Mouse (Mus musculus): Measurements from ENCODE around the gene Bik. TPM values are rescaled to one million over a fixed set of nuclear protein-coding genes. Genes with fewer than 3 reads are reported as not detected.

The Bik gene
- polyA plus RNA-seq, 1 experiment from 2014 or later: 31.2 TPM

DNA sequence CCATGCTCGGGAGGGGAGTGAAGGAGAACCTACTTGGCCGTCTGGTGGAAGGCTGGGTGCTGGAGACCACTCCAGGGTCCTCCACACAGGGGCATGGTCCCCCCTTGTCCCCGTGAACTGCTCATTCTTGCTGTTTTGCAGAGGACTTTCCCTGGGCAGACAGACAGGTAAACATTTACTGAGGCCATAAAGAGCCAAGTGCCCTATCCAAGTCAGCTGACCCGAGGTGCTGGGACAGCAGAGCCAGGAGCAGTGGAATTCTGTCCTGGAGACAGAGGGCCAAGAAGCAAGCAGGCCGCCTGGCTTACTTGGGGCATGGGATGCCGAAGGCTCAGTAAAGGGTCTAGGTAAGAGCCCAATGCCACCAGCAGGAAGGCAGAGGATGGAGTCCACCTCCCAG, 4.0 kb downstream of the Bik start:
- Histone ChIP-seq H3K9me3 (replicated peaks) (no peaks in the 10 kb centered on the region), H3K4me2 (no peak overlapping the region), H3K9ac (no peak overlapping the region), H3K4me3 (no peak overlapping the region), H3K4me1 (replicated peaks) (peaks cover 68% of the 10 kb centered on the region), H3K27me3 (replicated peaks) (no peaks in the 10 kb centered on the region), H3K27ac (ENCODE audit: poor library complexity, severe bottlenecking) (peak overlapping the region; percentile 54; the same call in 1 of the 2 replicates), H3K36me3 (peaks cover 27% of the 10 kb centered on the region)
- no peak for ATAC-seq (ENCODE audit: insufficient number of reproducible peaks, low FRiP score)
- 79% methylated on average over 6 of the region's 6 CpGs for WGBS

DNA sequence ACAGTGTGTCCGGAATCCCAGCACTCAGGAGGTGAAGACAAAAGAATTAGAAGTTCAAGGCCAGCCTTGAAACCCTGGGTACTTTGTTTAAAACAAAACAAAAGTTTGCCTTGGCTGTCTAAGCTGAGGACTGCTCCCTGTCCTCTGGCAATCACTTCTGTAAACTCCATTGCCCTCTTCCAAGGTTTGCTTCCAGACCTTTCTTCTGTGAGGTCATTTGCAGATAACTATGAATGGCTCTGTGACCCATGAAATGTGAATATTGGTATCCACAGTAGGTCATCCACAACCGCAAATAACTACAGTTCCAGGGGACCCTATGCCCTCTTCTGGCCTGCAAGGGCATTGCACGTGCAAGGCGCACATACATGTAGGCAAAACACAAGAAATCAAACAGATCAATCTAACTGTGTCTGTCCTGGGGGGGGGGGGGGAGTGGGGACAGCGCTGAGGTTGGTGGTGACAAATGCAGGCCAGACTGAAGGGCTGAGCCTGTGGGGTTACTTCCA, 5.4 kb downstream of the Bik start:
- Histone ChIP-seq H3K4me3 (no peak overlapping the region), H3K36me3 (peaks cover 31% of the 10 kb centered on the region), H3K4me2 (no peak overlapping the region), H3K27me3 (replicated peaks) (no peaks in the 10 kb centered on the region), H3K27ac (ENCODE audit: poor library complexity, severe bottlenecking) (no peak overlapping the region), H3K4me1 (replicated peaks) (peaks cover 70% of the 10 kb centered on the region), H3K9me3 (replicated peaks) (0 out of 2 replicates have a peak, but pooled peaks cover 2% of the 10 kb centered on the region), H3K9ac (no peak overlapping the region)
- no peak for ATAC-seq (ENCODE audit: insufficient number of reproducible peaks, low FRiP score)
- 84% methylated on average over 5 of the region's 5 CpGs for WGBS

DNA sequence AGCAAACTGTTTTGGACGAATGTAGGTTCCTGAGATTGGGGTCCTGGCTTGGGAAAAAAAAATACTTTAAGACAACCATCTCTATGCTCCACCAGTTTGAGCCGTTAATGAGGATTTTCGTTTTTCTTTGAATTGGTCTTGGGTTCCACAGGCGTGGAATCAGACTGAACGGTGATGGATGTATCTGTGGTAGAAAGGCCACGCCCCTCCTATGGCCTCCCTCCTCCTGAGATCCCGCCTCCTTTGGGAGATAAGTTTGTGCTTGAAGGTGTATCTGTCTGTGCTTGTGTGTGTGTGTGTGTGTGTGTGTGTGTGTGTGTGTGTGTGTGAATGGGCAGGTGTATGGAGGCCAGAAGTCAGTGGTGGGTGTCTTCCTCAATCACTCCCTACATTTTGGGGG, 5.9 kb downstream of the Bik start:
- ATAC-seq (ENCODE audit: insufficient number of reproducible peaks, low FRiP score): no peak
- Histone ChIP-seq H3K9ac (no peak overlapping the region), H3K9me3 (replicated peaks) (0 out of 2 replicates have a peak, but pooled peaks cover 2% of the 10 kb centered on the region), H3K27me3 (replicated peaks) (no peaks in the 10 kb centered on the region), H3K4me2 (no peak overlapping the region), H3K4me3 (no peak overlapping the region), H3K36me3 (peaks cover 31% of the 10 kb centered on the region), H3K4me1 (replicated peaks) (peaks cover 66% of the 10 kb centered on the region), H3K27ac (ENCODE audit: poor library complexity, severe bottlenecking) (no peak overlapping the region)
- WGBS: 72% methylated on average over 7 of the region's 7 CpGs

DNA sequence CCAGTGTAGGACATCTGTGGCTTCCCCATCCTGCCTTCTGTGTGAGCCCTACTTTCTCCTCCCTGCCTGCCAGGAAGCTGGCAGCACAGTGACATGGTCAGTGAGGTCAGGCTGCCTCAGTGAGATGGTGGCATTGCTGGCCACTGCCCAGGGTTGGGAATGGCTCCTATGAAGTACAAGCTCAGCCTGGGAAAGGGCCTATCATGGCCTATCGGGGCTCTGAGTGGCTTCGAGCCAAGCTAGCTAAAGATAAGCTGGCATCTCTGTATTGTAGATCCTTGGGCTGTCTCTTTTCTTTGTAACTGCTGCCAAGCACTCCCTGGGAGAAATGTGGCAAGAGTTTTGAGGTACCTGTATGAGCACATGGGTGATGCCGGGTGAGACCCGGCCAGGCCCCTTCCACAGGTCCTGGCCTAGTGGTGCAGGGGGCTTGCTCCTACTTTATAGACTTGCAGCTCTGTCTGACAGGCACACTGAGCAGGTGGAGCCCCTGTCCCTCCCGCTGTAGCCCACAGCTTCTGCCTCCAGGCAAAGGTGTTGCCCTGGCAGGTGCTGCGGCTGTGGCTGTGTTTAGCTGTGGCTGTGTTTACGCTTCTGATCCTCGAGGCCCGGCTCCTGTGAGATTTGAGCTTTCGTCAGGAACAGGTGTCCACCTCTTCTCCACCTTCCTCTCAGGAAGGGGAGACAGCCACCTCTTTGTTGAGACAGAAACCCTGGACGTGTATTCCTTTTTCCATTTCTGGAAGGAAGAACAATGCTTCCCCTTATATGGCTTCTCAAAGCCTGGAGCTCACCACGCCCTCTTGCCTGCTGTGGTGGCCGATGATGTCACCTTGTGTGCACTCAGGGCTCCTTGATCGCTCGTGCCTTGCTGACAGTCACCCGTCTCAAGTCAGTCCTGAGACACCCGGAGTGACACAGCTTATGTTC, 8.6 kb downstream of the Bik start:
- Histone ChIP-seq H3K4me3 (no peak overlapping the region), H3K9ac (peak overlapping the region; percentile 56; the same call in 1 of the 2 replicates), H3K27ac (ENCODE audit: poor library complexity, severe bottlenecking) (peak overlapping the region; percentile 92), H3K9me3 (replicated peaks) (0 out of 2 replicates have a peak, but pooled peaks cover 2% of the 10 kb centered on the region), H3K36me3 (peaks cover 35% of the 10 kb centered on the region), H3K4me2 (peak overlapping the region; percentile 14; the same call in 1 of the 2 replicates), H3K4me1 (replicated peaks) (peaks cover 54% of the 10 kb centered on the region), H3K27me3 (replicated peaks) (no peaks in the 10 kb centered on the region)
- 42% methylated on average over 17 of the region's 17 CpGs for WGBS
- peak; percentile 58; the same call in 1 of the 2 replicates for ATAC-seq (ENCODE audit: insufficient number of reproducible peaks, low FRiP score)

DNA sequence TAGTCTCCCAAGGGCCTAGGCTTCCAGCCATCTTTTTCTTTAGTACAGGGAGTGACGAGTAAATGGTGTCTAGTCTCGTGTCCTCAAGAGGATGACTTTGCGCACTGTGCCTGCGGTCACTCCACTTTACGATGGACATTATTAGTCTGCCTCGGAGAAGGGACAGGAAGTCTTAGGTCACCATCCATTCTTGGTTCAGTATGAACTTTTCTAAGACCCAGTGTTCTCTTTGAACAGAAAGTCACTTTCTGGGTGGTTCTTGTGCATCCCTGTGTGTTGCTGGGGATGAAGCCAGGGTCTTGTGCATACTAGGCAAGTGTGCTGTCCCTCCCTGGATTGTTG, 9.2 kb downstream of the Bik start:
- Histone ChIP-seq H3K4me1 (replicated peaks) (peaks cover 54% of the 10 kb centered on the region), H3K4me2 (peak overlapping the region; percentile 14; the same call in 1 of the 2 replicates), H3K9me3 (replicated peaks) (0 out of 2 replicates have a peak, but pooled peaks cover 2% of the 10 kb centered on the region), H3K4me3 (no peak overlapping the region), H3K27me3 (replicated peaks) (no peaks in the 10 kb centered on the region), H3K9ac (no peak overlapping the region; the same call in 1 of the 2 replicates), H3K36me3 (peaks cover 31% of the 10 kb centered on the region), H3K27ac (ENCODE audit: poor library complexity, severe bottlenecking) (peak overlapping the region; percentile 92)
- ATAC-seq (ENCODE audit: insufficient number of reproducible peaks, low FRiP score): no peak
- 75% methylated on average over 6 of the region's 6 CpGs for WGBS

DNA sequence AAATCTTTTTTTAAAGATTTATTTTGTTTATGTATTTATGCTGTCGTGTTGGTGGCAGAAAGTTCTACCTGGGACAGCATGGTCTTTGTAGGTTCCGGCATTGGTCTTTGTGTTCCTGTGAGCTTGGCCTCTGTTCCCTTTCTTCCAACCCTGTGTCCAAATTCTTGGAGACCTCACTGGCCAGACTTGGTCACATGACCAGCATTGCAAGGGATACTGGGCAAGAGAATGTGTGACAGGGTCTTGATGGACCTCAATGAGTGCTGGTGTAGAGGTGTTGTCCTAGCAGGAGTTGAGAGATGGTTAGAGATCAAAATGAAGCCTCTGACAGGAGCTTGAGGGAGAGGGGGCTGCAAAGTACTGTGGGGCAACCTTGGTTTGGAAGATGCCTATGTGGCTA, 12.2 kb downstream of the Bik start:
- H3K9me3 ChIP-seq (replicated peaks): 0 out of 2 replicates have a peak, but pooled peaks cover 2% of the 10 kb centered on the region
- no peak for ATAC-seq (ENCODE audit: insufficient number of reproducible peaks, low FRiP score)
- WGBS: 90% methylated on average over 2 of the region's 2 CpGs
- no peak overlapping the region for H3K27ac ChIP-seq (ENCODE audit: poor library complexity, severe bottlenecking)
- H3K4me2 ChIP-seq: no peak overlapping the region
- H3K4me1 ChIP-seq (replicated peaks): peaks cover 53% of the 10 kb centered on the region
- peaks cover 38% of the 10 kb centered on the region for H3K36me3 ChIP-seq
- no peaks in the 10 kb centered on the region for H3K27me3 ChIP-seq (replicated peaks)
- no peak overlapping the region for H3K4me3 ChIP-seq
- H3K9ac ChIP-seq: no peak overlapping the region

DNA sequence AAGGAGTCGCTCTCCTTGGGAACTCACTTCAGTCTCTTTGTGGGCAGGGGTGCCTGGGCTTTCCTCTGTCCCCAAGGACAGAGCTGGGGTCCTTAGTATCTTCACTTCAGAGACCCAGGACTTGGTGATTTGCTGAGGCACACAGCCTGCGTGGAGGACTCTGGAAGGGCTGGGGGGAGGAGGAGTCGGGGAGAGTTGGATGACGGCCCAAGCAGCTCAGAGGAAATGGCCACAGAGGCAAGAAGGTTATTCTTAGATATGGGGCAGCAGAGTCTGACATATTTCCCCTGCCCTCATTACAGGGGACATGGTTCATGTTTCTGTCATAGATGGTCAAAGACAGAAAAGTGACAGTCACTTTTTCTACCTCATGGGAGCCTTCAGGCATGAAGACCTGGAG, 13.2 kb downstream of the Bik start:
- ATAC-seq (ENCODE audit: insufficient number of reproducible peaks, low FRiP score): peak; percentile 51; the same call in 1 of the 2 replicates
- Histone ChIP-seq H3K27me3 (replicated peaks) (no peaks in the 10 kb centered on the region), H3K4me3 (no peak overlapping the region), H3K4me2 (peak overlapping the region; percentile 16), H3K9ac (no peak overlapping the region), H3K4me1 (replicated peaks) (peaks cover 46% of the 10 kb centered on the region), H3K9me3 (replicated peaks) (0 out of 2 replicates have a peak, but pooled peaks cover 2% of the 10 kb centered on the region), H3K36me3 (peaks cover 44% of the 10 kb centered on the region), H3K27ac (ENCODE audit: poor library complexity, severe bottlenecking) (peak overlapping the region; percentile 68)
- WGBS: 20% methylated on average over 4 of the region's 4 CpGs

DNA sequence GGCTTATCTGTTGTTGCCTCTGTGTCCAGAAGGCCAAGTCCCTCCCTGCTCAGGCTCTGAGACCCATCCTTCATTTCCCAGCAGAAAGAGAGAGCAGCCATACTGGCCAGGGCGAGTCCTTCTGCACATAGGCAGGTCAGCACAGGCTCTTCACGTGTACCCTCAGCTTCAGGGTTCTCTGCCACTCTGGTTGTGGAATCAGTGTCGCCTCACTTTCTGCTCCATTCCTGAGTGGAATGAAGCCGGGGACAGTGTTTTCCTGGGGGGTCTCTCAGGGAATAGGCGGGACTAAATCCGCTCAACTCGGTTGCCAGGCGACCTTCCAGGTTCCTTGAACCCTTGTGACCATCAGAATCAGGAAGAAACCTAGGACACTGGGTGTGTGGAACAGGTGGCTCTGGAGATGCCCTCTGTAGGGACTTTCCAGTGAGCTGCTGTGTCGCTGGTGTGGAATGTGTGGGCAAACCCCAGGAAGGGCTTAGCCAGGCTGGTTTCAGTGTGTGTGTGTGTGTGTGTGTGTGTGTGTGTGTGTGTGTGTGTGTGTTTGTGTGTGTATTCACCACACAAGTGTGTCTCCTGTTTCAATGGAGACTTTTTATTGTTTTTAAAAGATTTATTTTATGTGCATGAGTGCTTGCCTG, 15.1 kb downstream of the Bik start:
- no peaks in the 10 kb centered on the region for H3K9me3 ChIP-seq (replicated peaks)
- no peak overlapping the region for H3K9ac ChIP-seq
- H3K4me1 ChIP-seq (replicated peaks): peaks cover 29% of the 10 kb centered on the region
- peaks cover 59% of the 10 kb centered on the region for H3K36me3 ChIP-seq
- no peak overlapping the region for H3K4me2 ChIP-seq
- 73% methylated on average over 9 of the region's 9 CpGs for WGBS
- H3K27ac ChIP-seq (ENCODE audit: poor library complexity, severe bottlenecking): no peak overlapping the region; the same call in 1 of the 2 replicates
- H3K27me3 ChIP-seq (replicated peaks): no peaks in the 10 kb centered on the region
- ATAC-seq (ENCODE audit: insufficient number of reproducible peaks, low FRiP score): no peak
- no peak overlapping the region for H3K4me3 ChIP-seq

DNA sequence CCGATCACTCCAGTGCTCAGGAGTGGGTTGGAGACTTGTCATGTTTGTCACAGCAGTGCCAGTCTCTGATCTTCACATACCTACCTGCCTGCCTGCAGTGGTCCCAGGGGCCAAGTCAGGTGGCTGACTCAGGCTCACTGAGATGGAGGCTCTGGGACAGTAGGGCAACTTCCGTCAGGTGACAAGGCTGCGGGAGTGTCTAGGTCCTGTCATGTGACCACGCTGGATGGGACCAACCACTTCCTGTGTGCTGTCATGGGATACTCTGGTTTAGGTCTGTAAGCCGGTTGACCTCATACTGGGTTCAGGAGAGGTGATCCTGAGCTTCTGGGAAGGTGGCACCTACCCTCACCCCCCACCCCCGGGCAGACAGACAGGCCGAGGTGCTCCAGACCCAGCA, 19.4 kb downstream of the Bik start:
- Histone ChIP-seq H3K27me3 (replicated peaks) (no peaks in the 10 kb centered on the region), H3K36me3 (peaks cover 97% of the 10 kb centered on the region), H3K9ac (no peak overlapping the region), H3K4me3 (no peak overlapping the region), H3K27ac (ENCODE audit: poor library complexity, severe bottlenecking) (no peak overlapping the region), H3K9me3 (replicated peaks) (no peaks in the 10 kb centered on the region), H3K4me1 (replicated peaks) (peaks cover 6% of the 10 kb centered on the region), H3K4me2 (no peak overlapping the region)
- ATAC-seq (ENCODE audit: insufficient number of reproducible peaks, low FRiP score): no peak
- 95% methylated on average over 7 of the region's 7 CpGs for WGBS

DNA sequence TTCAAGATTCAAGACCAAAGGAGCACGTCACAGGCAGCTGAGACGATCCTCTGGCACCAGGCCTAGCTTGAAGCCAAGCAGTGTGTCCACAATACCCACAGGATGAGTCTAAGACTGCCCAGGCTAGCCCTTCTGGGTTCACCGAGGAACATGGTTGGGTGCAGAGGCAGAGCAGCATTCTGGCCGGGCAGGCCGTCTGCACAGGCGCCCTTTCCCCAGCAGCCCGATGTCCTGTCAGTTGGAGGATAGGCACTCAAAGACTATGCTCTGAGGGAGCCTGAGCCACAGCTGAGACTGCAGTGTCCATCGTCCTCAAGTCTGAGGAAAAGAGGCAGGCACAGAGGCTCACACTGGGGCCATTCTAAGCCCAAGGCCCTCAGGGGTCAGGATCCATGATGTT, 20.5 kb downstream of the Bik start:
- Histone ChIP-seq H3K4me2 (no peak overlapping the region), H3K36me3 (peaks cover 95% of the 10 kb centered on the region), H3K9ac (no peak overlapping the region), H3K4me3 (no peak overlapping the region), H3K27me3 (replicated peaks) (no peaks in the 10 kb centered on the region), H3K27ac (ENCODE audit: poor library complexity, severe bottlenecking) (no peak overlapping the region), H3K9me3 (replicated peaks) (no peaks in the 10 kb centered on the region), H3K4me1 (replicated peaks) (no peaks in the 10 kb centered on the region)
- WGBS: 89% methylated on average over 8 of the region's 8 CpGs
- ATAC-seq (ENCODE audit: insufficient number of reproducible peaks, low FRiP score): no peak

DNA sequence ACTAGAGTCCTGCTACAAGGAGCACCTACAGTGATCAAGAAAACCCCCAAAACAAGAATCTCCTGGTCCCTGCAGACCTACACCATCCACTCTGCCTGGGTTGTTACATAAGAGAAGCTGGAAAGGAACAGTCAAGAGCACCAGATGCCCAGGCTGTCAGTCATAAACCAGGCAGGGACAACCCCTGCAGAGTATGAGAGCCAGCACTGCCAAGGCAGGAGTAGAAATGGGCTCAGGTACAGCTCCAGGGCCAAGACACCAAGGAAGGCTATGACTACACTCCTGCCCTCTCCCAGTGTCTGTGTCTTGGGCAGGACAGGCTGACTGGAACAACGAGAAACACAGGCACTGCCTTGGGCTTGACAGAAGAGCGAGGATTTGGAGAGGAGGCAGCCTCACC, 23.5 kb downstream of the Bik start:
- H3K4me2 ChIP-seq: no peak overlapping the region
- H3K9ac ChIP-seq: no peak overlapping the region
- no peak overlapping the region for H3K27ac ChIP-seq (ENCODE audit: poor library complexity, severe bottlenecking)
- H3K9me3 ChIP-seq (replicated peaks): no peaks in the 10 kb centered on the region
- H3K36me3 ChIP-seq: peaks cover 79% of the 10 kb centered on the region
- ATAC-seq (ENCODE audit: insufficient number of reproducible peaks, low FRiP score): no peak
- 81% methylated on average over 2 of the region's 2 CpGs for WGBS
- no peak overlapping the region for H3K4me3 ChIP-seq
- no peaks in the 10 kb centered on the region for H3K27me3 ChIP-seq (replicated peaks)
- peaks cover 6% of the 10 kb centered on the region for H3K4me1 ChIP-seq (replicated peaks)
